Mouse (Mus musculus): ENCODE results near the gene Kl. TPM values are rescaled to one million over a fixed set of nuclear protein-coding genes. Genes with fewer than 3 reads are reported as not detected.

The Kl gene
- polyA plus RNA-seq, 2 experiments = 0.02 to 0.03 TPM

- DNase-seq (ENCODE audit: low read depth in 3 of 3, low spot score in 3 of 3) = no peak
- Histone ChIP-seq H3K9me3 (ENCODE audit: control insufficient read depth, low read length) (no peaks in the 10 kb centered on the region), H3K4me1 (replicated peaks; ENCODE audit: control insufficient read depth in 2 of 2, insufficient read depth in 2 of 2, low read length in 1 of 2) (peaks cover 0 to 5% of the 10 kb centered on the region in 2 experiments; a peak in 1 of 4 replicates), H3K4me2 (ENCODE audit: low read depth) (no peak overlapping the region), H3K27me3 (ENCODE audit: control insufficient read depth, insufficient read depth, low read length) (no peaks in the 10 kb centered on the region), H3K36me3 (replicated peaks; ENCODE audit: control insufficient read depth, insufficient read depth, low read depth) (no peaks in the 10 kb centered on the region), H3K27ac (no peak overlapping the region), H3K4me3 (ENCODE audit: insufficient read depth in 1 of 2, low read depth in 2 of 2, low read length in 2 of 2) (no peak overlapping the region), H3K9ac (replicated peaks) (no peak overlapping the region)
- ATAC-seq (ENCODE audit: insufficient read depth) = no peak
- 58% methylated on average over 4 of the region's 4 CpGs for WGBS (ENCODE audit: insufficient replicate concordance)
- no peak for TF ChIP-seq CTCF (IDR thresholded peaks at IDR 0.05; ENCODE audit: low read depth)
- no peak for TF ChIP-seq EP300 (IDR thresholded peaks at IDR 0.05; ENCODE audit: low read depth)
These were observed 37.0 kb upstream of the Kl start for GRCm38 (mm10) chr5:150915080-150916055.

GRCm38 (mm10) chr5:150917131-150917858 lies 35.1 kb upstream of the Kl start:
- H3K36me3 ChIP-seq (replicated peaks; ENCODE audit: control insufficient read depth, insufficient read depth, low read depth) = no peaks in the 10 kb centered on the region
- WGBS (ENCODE audit: insufficient replicate concordance) = 67% methylated on average over 21 of the region's 21 CpGs
- no peaks in the 10 kb centered on the region for H3K27me3 ChIP-seq (ENCODE audit: control insufficient read depth, insufficient read depth, low read length)
- no peak for DNase-seq (ENCODE audit: low read depth in 3 of 3, low spot score in 3 of 3)
- no peak for TF ChIP-seq CTCF (IDR thresholded peaks at IDR 0.05; ENCODE audit: low read depth)
- no peak for TF ChIP-seq EP300 (IDR thresholded peaks at IDR 0.05; ENCODE audit: low read depth)
- ATAC-seq (ENCODE audit: insufficient read depth) = no peak
- H3K4me2 ChIP-seq (ENCODE audit: low read depth) = no peak overlapping the region
- no peak overlapping the region for H3K27ac ChIP-seq
- H3K4me1 ChIP-seq (replicated peaks; ENCODE audit: control insufficient read depth in 2 of 2, insufficient read depth in 2 of 2, low read length in 1 of 2) = peaks cover 0 to 5% of the 10 kb centered on the region in 2 experiments; a peak in 1 of 4 replicates
- H3K9me3 ChIP-seq (ENCODE audit: control insufficient read depth, low read length) = no peaks in the 10 kb centered on the region
- H3K9ac ChIP-seq (replicated peaks) = no peak overlapping the region
- H3K4me3 ChIP-seq (ENCODE audit: insufficient read depth in 1 of 2, low read depth in 2 of 2, low read length in 2 of 2) = no peak overlapping the region

- TF ChIP-seq CTCF (IDR thresholded peaks at IDR 0.05; ENCODE audit: low read depth) (no peak), EP300 (IDR thresholded peaks at IDR 0.05; ENCODE audit: low read depth) (no peak)
- H3K4me3 ChIP-seq (ENCODE audit: insufficient read depth in 1 of 2, low read depth in 2 of 2, low read length in 2 of 2) = no peak overlapping the region
- no peaks in the 10 kb centered on the region for H3K27me3 ChIP-seq (ENCODE audit: control insufficient read depth, insufficient read depth, low read length)
- no peaks in the 10 kb centered on the region for H3K36me3 ChIP-seq (replicated peaks; ENCODE audit: control insufficient read depth, insufficient read depth, low read depth)
- H3K9ac ChIP-seq (replicated peaks) = no peak overlapping the region
- 72% methylated on average over 13 of the region's 13 CpGs for WGBS (ENCODE audit: insufficient replicate concordance)
- peaks cover 0 to 5% of the 10 kb centered on the region in 2 experiments; a peak in 1 of 4 replicates for H3K4me1 ChIP-seq (replicated peaks; ENCODE audit: control insufficient read depth in 2 of 2, insufficient read depth in 2 of 2, low read length in 1 of 2)
- no peak overlapping the region for H3K4me2 ChIP-seq (ENCODE audit: low read depth)
- no peak for DNase-seq (ENCODE audit: low read depth in 3 of 3, low spot score in 3 of 3)
- no peak overlapping the region for H3K27ac ChIP-seq
- no peaks in the 10 kb centered on the region for H3K9me3 ChIP-seq (ENCODE audit: control insufficient read depth, low read length)
- no peak for ATAC-seq (ENCODE audit: insufficient read depth)
These were observed 33.8 kb upstream of the Kl start for GRCm38 (mm10) chr5:150918599-150918998.

- peaks cover 0 to 5% of the 10 kb centered on the region in 2 experiments; a peak in 1 of 4 replicates for H3K4me1 ChIP-seq (replicated peaks; ENCODE audit: control insufficient read depth in 2 of 2, insufficient read depth in 2 of 2, low read length in 1 of 2)
- H3K27me3 ChIP-seq (ENCODE audit: control insufficient read depth, insufficient read depth, low read length) = no peaks in the 10 kb centered on the region
- no peak overlapping the region for H3K9ac ChIP-seq (replicated peaks)
- no peaks in the 10 kb centered on the region for H3K36me3 ChIP-seq (replicated peaks; ENCODE audit: control insufficient read depth, insufficient read depth, low read depth)
- 67% methylated on average over 4 of the region's 4 CpGs for WGBS (ENCODE audit: insufficient replicate concordance)
- ATAC-seq (ENCODE audit: insufficient read depth) (no peak), DNase-seq (ENCODE audit: low read depth in 3 of 3, low spot score in 3 of 3) (no peak)
- TF ChIP-seq CTCF (IDR thresholded peaks at IDR 0.05; ENCODE audit: low read depth) (no peak), EP300 (IDR thresholded peaks at IDR 0.05; ENCODE audit: low read depth) (no peak)
- H3K9me3 ChIP-seq (ENCODE audit: control insufficient read depth, low read length) = no peaks in the 10 kb centered on the region
- no peak overlapping the region for H3K27ac ChIP-seq
- no peak overlapping the region for H3K4me2 ChIP-seq (ENCODE audit: low read depth)
- H3K4me3 ChIP-seq (ENCODE audit: insufficient read depth in 1 of 2, low read depth in 2 of 2, low read length in 2 of 2) = no peak overlapping the region
These were observed 33.1 kb upstream of the Kl start for GRCm38 (mm10) chr5:150919269-150919668.

- H3K27ac ChIP-seq = no peak overlapping the region
These were observed 32.4 kb upstream of the Kl start for GRCm38 (mm10) chr5:150919961-150920360.

More at GRCm38 (mm10) chr5:150919961-150920360, 32.4 kb upstream of the Kl start:
- DNase-seq (ENCODE audit: low read depth in 3 of 3, low spot score in 3 of 3) (no peak), ATAC-seq (ENCODE audit: insufficient read depth) (no peak)
- TF ChIP-seq CTCF (IDR thresholded peaks at IDR 0.05; ENCODE audit: low read depth) = no peak
- TF ChIP-seq EP300 (IDR thresholded peaks at IDR 0.05; ENCODE audit: low read depth) = no peak
- no peaks in the 10 kb centered on the region for H3K36me3 ChIP-seq (replicated peaks; ENCODE audit: control insufficient read depth, insufficient read depth, low read depth)
- H3K4me1 ChIP-seq (replicated peaks; ENCODE audit: control insufficient read depth in 2 of 2, insufficient read depth in 2 of 2, low read length in 1 of 2) = peaks cover 0 to 2% of the 10 kb centered on the region in 2 experiments; a peak in 1 of 4 replicates
- WGBS (ENCODE audit: insufficient replicate concordance) = 55% methylated on average over 2 of the region's 2 CpGs
- no peak overlapping the region for H3K4me3 ChIP-seq (ENCODE audit: insufficient read depth in 1 of 2, low read depth in 2 of 2, low read length in 2 of 2)
- H3K9me3 ChIP-seq (ENCODE audit: control insufficient read depth, low read length) = no peaks in the 10 kb centered on the region
- H3K9ac ChIP-seq (replicated peaks) = no peak overlapping the region
- H3K4me2 ChIP-seq (ENCODE audit: low read depth) = no peak overlapping the region
- H3K27me3 ChIP-seq (ENCODE audit: control insufficient read depth, insufficient read depth, low read length) = no peaks in the 10 kb centered on the region

Data from liver, embryonic 14.5 days (tissue).